Mouse (Mus musculus): Measurements from ENCODE around the gene Ftcd. TPM values are rescaled to one million over a fixed set of nuclear protein-coding genes. Genes with fewer than 3 reads are reported as not detected.

Ftcd gene
- 0.12 and 0.32 TPM in 2 replicates for polyA plus RNA-seq (2015; fragmentation: Nextera tagmentation; extraction: Ambion mirVana)

GRCm38 (mm10) chr10:76575374-76575773, at the start of gene Ftcd:
Ftcd (plus strand) TSS chr10:76575648.

GRCm38 (mm10) chr10:76531375-76531774, 44.1 kb upstream of the Ftcd start, which contains the start of gene Lss:
Lss (plus strand) TSS chr10:76531588.

GRCm38 (mm10) chr10:76561972-76562371, 13.5 kb upstream of the Ftcd start, which contains the start of gene Spatc1l:
Spatc1l (plus strand) TSS chr10:76562272.

GRCm38 (mm10) chr10:76622928-76623680, 47.7 kb downstream of the Ftcd start, which contains the start of gene Col6a2:
Col6a2 (minus strand) TSS chr10:76623630.

Other genes with a start within 250 kb of the Ftcd start
- gene Dip2a, start 230.4 kb upstream of the Ftcd start, polyA plus RNA-seq (2015; fragmentation: Nextera tagmentation; extraction: Ambion mirVana) = 4.5 and 4.6 TPM in 2 replicates
- not detected in 2 replicates for gene AC141477.1, start 135.2 kb upstream of the Ftcd start, polyA plus RNA-seq (2015; fragmentation: Nextera tagmentation; extraction: Ambion mirVana)
- gene Pcnt, start 132.9 kb upstream of the Ftcd start, polyA plus RNA-seq (2015; fragmentation: Nextera tagmentation; extraction: Ambion mirVana) = 22.6 and 28.7 TPM in 2 replicates
- gene 2610028H24Rik, start 126.6 kb upstream of the Ftcd start, polyA plus RNA-seq (2015; fragmentation: Nextera tagmentation; extraction: Ambion mirVana) = 1.0 and 1.1 TPM in 2 replicates
- 49.5 and 50.8 TPM in 2 replicates for gene Mcm3ap, start 106.7 kb upstream of the Ftcd start, polyA plus RNA-seq (2015; fragmentation: Nextera tagmentation; extraction: Ambion mirVana)
- 5.8 and 5.9 TPM in 2 replicates for gene Ybey, start 106.5 kb upstream of the Ftcd start, polyA plus RNA-seq (2015; fragmentation: Nextera tagmentation; extraction: Ambion mirVana)
- gene Lss, start 44.1 kb upstream of the Ftcd start, polyA plus RNA-seq (2015; fragmentation: Nextera tagmentation; extraction: Ambion mirVana) = 2.2 and 5.8 TPM in 2 replicates
- gene Spatc1l, start 13.4 kb upstream of the Ftcd start, polyA plus RNA-seq (2015; fragmentation: Nextera tagmentation; extraction: Ambion mirVana) = not detected in 2 replicates
- gene Col6a2, start 48.0 kb downstream of the Ftcd start, polyA plus RNA-seq (2015; fragmentation: Nextera tagmentation; extraction: Ambion mirVana) = 237 and 284 TPM in 2 replicates
- 317 and 333 TPM in 2 replicates for gene Col6a1, start 150.5 kb downstream of the Ftcd start, polyA plus RNA-seq (2015; fragmentation: Nextera tagmentation; extraction: Ambion mirVana)

Data from skeletal muscle tissue, postnatal 0 days (tissue).